Mouse (Mus musculus) ES-E14 (cell line): ENCODE results near the gene Tmed2.

Source experiments
- HCFC1 ChIP-seq: IDR thresholded peaks from 2 replicates; pipeline ENCODE4 v1.6.1; 2012; ENCODE audit warnings: low read length, inconsistent platforms, borderline replicate concordance; ENCODE audit not compliant: insufficient read depth
- MAFK ChIP-seq: IDR thresholded peaks from 2 replicates; pipeline ENCODE4 v1.6.1; 2014; ENCODE audit warnings: mild to moderate bottlenecking, low read depth, low read length, inconsistent platforms; ENCODE audit not compliant: insufficient read depth
- ZC3H11A ChIP-seq: IDR thresholded peaks from 2 replicates; pipeline ENCODE4 v1.6.1; 2012; ENCODE audit warnings: low read depth, mild to moderate bottlenecking, inconsistent platforms, low read length, borderline replicate concordance
- ZNF384 ChIP-seq: IDR thresholded peaks from 2 replicates; pipeline ENCODE4 v1.6.1; 2012; ENCODE audit warnings: low read depth, low read length, inconsistent platforms

- TF ChIP-seq MAFK (no peak), HCFC1 (no peak), ZNF384 (no peak), ZC3H11A (no peak)
Observed at GRCm38 (mm10) chr5:124493455-124493854, 47.0 kb upstream of the Tmed2 start.
